Mouse (Mus musculus) mesoderm, embryonic 11.5 days (tissue): ENCODE measurements at regions not wholly inside any gene's neighbourhood (a gene's known extent, or its start where the extent isn't known, plus 50 kb on each side); places are given as distances from the start of the nearest gene placed in this dataset.
A peak's percentile ranks its signal among the peaks of the same experiment; 100 is the strongest.

Experiments used
- DNase-seq: peaks from one replicate; pipeline ENCODE4 v3.0.0-alpha.2; 2012; ENCODE audit warnings: low read depth, low spot score

DNA sequence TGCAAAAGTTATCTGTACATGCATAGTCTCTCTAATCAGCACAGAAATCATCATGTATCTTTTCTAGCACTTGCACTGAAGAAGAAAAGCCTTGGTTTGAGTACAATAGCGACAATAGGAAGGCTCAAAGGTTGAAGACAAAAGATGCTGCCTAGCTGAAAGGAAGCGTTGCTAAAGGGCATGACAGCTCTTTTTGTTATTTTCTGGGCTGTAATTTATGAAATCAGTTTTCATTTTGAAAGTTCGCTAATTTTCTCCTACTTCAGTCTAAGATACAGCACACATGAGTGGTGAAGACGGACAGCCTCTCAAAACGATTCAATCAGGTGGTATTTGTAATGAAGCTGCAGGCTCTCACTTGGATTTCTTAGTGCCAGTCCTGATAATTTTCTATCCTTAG lies 124.4 kb upstream of the Zfp352 start:
- peak; percentile 17 for DNase-seq

DNA sequence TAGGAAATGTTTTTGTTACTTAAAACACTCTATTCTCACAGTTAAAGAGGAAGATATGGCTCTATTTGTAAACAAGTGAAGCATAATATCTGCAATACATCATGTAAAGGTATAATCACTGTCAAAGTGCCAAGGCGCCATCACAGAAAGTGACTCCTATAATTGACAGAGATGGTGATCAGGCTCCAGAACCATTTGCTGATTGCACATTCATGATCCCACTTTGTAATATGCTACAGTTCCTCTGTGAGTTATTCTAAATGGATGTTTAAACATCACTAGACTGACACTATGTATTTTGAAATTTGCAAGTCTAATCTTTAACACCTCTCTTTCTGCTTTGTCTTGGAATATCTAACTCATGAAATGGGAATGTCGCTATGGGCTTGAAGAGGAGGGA lies 109.8 kb upstream of the Zfp352 start:
- DNase-seq, result no peak

DNA sequence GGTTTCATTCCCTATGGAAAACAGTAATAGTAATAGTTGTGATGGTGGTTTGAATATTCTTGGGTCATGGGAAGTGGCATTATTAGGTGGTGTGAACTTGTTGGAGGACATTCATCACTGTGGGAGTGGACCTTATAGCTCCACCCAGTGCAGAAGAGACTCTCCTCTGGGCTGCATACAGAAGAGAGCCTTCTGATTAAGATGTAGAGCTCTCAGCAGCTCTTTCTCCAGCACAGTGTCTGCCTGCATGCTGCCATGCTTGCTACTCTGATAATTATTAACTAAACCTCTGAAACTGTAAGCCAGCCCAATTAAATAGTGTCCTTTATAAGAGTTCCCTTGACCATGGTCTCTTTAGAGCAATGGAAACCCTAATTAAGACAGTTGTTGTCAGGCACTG lies 92.7 kb upstream of the Zfp352 start:
- no peak for DNase-seq

GRCm38 (mm10) chr4:90144101-90144500 lies 74.5 kb upstream of the Zfp352 start:
- DNase-seq, result no peak
